Mouse (Mus musculus): ENCODE data around the gene Olfr1367. TPM values are rescaled to one million over a fixed set of nuclear protein-coding genes. Genes with fewer than 3 reads are reported as not detected.
"Not testable (repeated sequence)": the region's sequence is repeated elsewhere in the genome, so short reads cannot be mapped to it uniquely, and the experiment has no call there.

Olfr1367 gene
- polyA plus RNA-seq, 2 experiments: not detected

- H3K27me3 ChIP-seq (ENCODE audit: control insufficient read depth, insufficient read depth, low read length): no peaks in the 10 kb centered on the region
- 93% methylated on average over 1 of the region's 1 CpGs for WGBS
- H3K4me3 ChIP-seq (replicated peaks; ENCODE audit: low read length): no peak overlapping the region
- no peak overlapping the region for H3K9ac ChIP-seq (ENCODE audit: low read depth, low read length, severe bottlenecking)
- peaks cover 72% of the 10 kb centered on the region for H3K36me3 ChIP-seq (ENCODE audit: control insufficient read depth, insufficient read depth, low read length)
- H3K4me1 ChIP-seq (ENCODE audit: control insufficient read depth, insufficient read depth, low read length): no peaks in the 10 kb centered on the region
- TF ChIP-seq POLR2A (IDR thresholded peaks at IDR 0.05; ENCODE audit: borderline replicate concordance, extremely low read depth, insufficient read depth, insufficient read length): no peak
- no peak overlapping the region for H3K4me2 ChIP-seq (replicated peaks; ENCODE audit: low read depth, low read length, severe bottlenecking)
- ATAC-seq (ENCODE audit: low FRiP score, low read depth) (no peak), DNase-seq (ENCODE audit: low spot score) (no peak)
- H3K27ac ChIP-seq (replicated peaks; ENCODE audit: low read depth, low read length): no peak overlapping the region
- H3K9me3 ChIP-seq (ENCODE audit: control insufficient read depth, low read length): no peaks in the 10 kb centered on the region
Observed at GRCm38 (mm10) chr13:21395211-21395610, 48.5 kb downstream of the Olfr1367 start.

GRCm38 (mm10) chr13:21395623-21396022 is 48.9 kb downstream of the Olfr1367 start:
- ATAC-seq (ENCODE audit: low FRiP score, low read depth): no peak
- H3K27me3 ChIP-seq (ENCODE audit: control insufficient read depth, insufficient read depth, low read length): no peaks in the 10 kb centered on the region
- no peak overlapping the region for H3K4me3 ChIP-seq (replicated peaks; ENCODE audit: low read length)
- 0 out of 2 replicates have a peak, but pooled peaks cover 2% of the 10 kb centered on the region for H3K4me1 ChIP-seq (ENCODE audit: control insufficient read depth, insufficient read depth, low read length)
- no peak overlapping the region for H3K27ac ChIP-seq (replicated peaks; ENCODE audit: low read depth, low read length)
- no peak for TF ChIP-seq POLR2A (IDR thresholded peaks at IDR 0.05; ENCODE audit: borderline replicate concordance, extremely low read depth, insufficient read depth, insufficient read length)
- H3K9me3 ChIP-seq (ENCODE audit: control insufficient read depth, low read length): no peaks in the 10 kb centered on the region
- no peak for DNase-seq (ENCODE audit: low spot score)
- no peak overlapping the region for H3K9ac ChIP-seq (ENCODE audit: low read depth, low read length, severe bottlenecking)
- H3K36me3 ChIP-seq (ENCODE audit: control insufficient read depth, insufficient read depth, low read length): peaks cover 68% of the 10 kb centered on the region
- H3K4me2 ChIP-seq (replicated peaks; ENCODE audit: low read depth, low read length, severe bottlenecking): no peak overlapping the region
- 91% methylated on average over 6 of the region's 6 CpGs for WGBS

DNA sequence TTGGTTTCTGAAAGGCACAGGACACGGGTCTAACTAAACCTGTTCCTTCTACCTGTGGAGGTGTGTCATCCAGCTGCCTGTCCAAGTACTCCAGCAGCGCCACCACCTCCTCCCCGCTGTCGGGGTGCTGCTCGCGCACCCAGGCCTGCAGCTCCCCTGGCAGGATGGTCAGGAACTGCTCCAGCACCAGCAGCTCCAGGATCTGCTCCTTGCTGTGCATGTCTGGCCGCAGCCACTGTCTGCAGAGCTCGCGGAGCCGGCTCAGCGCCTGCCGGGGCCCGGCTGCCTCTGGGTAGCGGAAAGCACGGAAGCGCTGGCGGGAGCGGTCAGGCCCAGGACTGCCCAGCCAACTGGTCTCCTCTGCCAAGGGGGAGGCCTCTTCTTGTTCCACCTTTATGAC is 49.3 kb downstream of the Olfr1367 start:
- ATAC-seq (ENCODE audit: low FRiP score, low read depth); H3K9ac ChIP-seq (ENCODE audit: low read depth, low read length, severe bottlenecking); H3K27me3 ChIP-seq (ENCODE audit: control insufficient read depth, insufficient read depth, low read length); DNase-seq (ENCODE audit: low spot score); H3K4me1 ChIP-seq (ENCODE audit: control insufficient read depth, insufficient read depth, low read length); H3K4me3 ChIP-seq (replicated peaks; ENCODE audit: low read length); H3K9me3 ChIP-seq (ENCODE audit: control insufficient read depth, low read length); H3K27ac ChIP-seq (replicated peaks; ENCODE audit: low read depth, low read length); H3K4me2 ChIP-seq (replicated peaks; ENCODE audit: low read depth, low read length, severe bottlenecking): not testable (repeated sequence)
- H3K36me3 ChIP-seq (ENCODE audit: control insufficient read depth, insufficient read depth, low read length): peaks cover 67% of the 10 kb centered on the region
- WGBS: 93% methylated on average over 14 of the region's 18 CpGs

GRCm38 (mm10) chr13:21397486-21397885 is 50.8 kb downstream of the Olfr1367 start:
- no peaks in the 10 kb centered on the region for H3K27me3 ChIP-seq (ENCODE audit: control insufficient read depth, insufficient read depth, low read length)
- H3K4me1 ChIP-seq (ENCODE audit: control insufficient read depth, insufficient read depth, low read length): peaks cover 10% of the 10 kb centered on the region; the same call in 1 of the 2 replicates
- DNase-seq (ENCODE audit: low spot score) (no peak), ATAC-seq (ENCODE audit: low FRiP score, low read depth) (no peak)
- H3K27ac ChIP-seq (replicated peaks; ENCODE audit: low read depth, low read length): no peak overlapping the region
- peaks cover 54% of the 10 kb centered on the region for H3K36me3 ChIP-seq (ENCODE audit: control insufficient read depth, insufficient read depth, low read length)
- TF ChIP-seq POLR2A (IDR thresholded peaks at IDR 0.05; ENCODE audit: borderline replicate concordance, extremely low read depth, insufficient read depth, insufficient read length): no peak
- WGBS: 89% methylated on average over 2 of the region's 2 CpGs
- no peaks in the 10 kb centered on the region for H3K9me3 ChIP-seq (ENCODE audit: control insufficient read depth, low read length)
- H3K9ac ChIP-seq (ENCODE audit: low read depth, low read length, severe bottlenecking): no peak overlapping the region
- no peak overlapping the region for H3K4me3 ChIP-seq (replicated peaks; ENCODE audit: low read length)
- no peak overlapping the region for H3K4me2 ChIP-seq (replicated peaks; ENCODE audit: low read depth, low read length, severe bottlenecking)

Small RNAs within 50 kb of the gene (microRNA-seq; reads per million reads assigned to microRNA genes)
- gene Mir6942: not detected

Other genes with a start within 250 kb of the Olfr1367 start
- gene Olfr1369-ps1, start 235.4 kb upstream of the Olfr1367 start, polyA plus RNA-seq (2012; rRNA removed): not detected in 2 replicates
- gene Olfr1369-ps1, start 235.4 kb upstream of the Olfr1367 start, polyA plus RNA-seq (2014; fragmentation: Nextera tagmentation; extraction: Ambion mirVana): not detected in 2 replicates
- not detected in 2 replicates for gene Olfr263, start 217.3 kb upstream of the Olfr1367 start, polyA plus RNA-seq (2012; rRNA removed)
- gene Olfr263, start 217.3 kb upstream of the Olfr1367 start, polyA plus RNA-seq (2014; fragmentation: Nextera tagmentation; extraction: Ambion mirVana): not detected in 2 replicates
- gene Olfr1368, start 201.0 kb upstream of the Olfr1367 start, polyA plus RNA-seq (2012; rRNA removed): not detected in 2 replicates
- not detected in 2 replicates for gene Olfr1368, start 201.0 kb upstream of the Olfr1367 start, polyA plus RNA-seq (2014; fragmentation: Nextera tagmentation; extraction: Ambion mirVana)
- gene Trim27, start 167.5 kb upstream of the Olfr1367 start, polyA plus RNA-seq (2012; rRNA removed): 101 and 110 TPM in 2 replicates
- gene Trim27, start 167.5 kb upstream of the Olfr1367 start, polyA plus RNA-seq (2014; fragmentation: Nextera tagmentation; extraction: Ambion mirVana): 123 and 137 TPM in 2 replicates
- 0.05 and 0.29 TPM in 2 replicates for gene Gpx5, start 54.2 kb upstream of the Olfr1367 start, polyA plus RNA-seq (2012; rRNA removed)
- gene Gpx5, start 54.2 kb upstream of the Olfr1367 start, polyA plus RNA-seq (2014; fragmentation: Nextera tagmentation; extraction: Ambion mirVana): not detected in 2 replicates
- 0.19 and 0.27 TPM in 2 replicates for gene Gpx6, start 34.8 kb upstream of the Olfr1367 start, polyA plus RNA-seq (2012; rRNA removed)
- gene Gpx6, start 34.8 kb upstream of the Olfr1367 start, polyA plus RNA-seq (2014; fragmentation: Nextera tagmentation; extraction: Ambion mirVana): 0.35 and 0.63 TPM in 2 replicates
- gene Zscan12, start 15.9 kb downstream of the Olfr1367 start, polyA plus RNA-seq (2012; rRNA removed): 7.0 and 9.7 TPM in 2 replicates
- gene Zscan12, start 15.9 kb downstream of the Olfr1367 start, polyA plus RNA-seq (2014; fragmentation: Nextera tagmentation; extraction: Ambion mirVana): 11.2 and 11.4 TPM in 2 replicates
- gene Zkscan3, start 55.8 kb downstream of the Olfr1367 start, polyA plus RNA-seq (2012; rRNA removed): 71.0 and 81.2 TPM in 2 replicates
- gene Zkscan3, start 55.8 kb downstream of the Olfr1367 start, polyA plus RNA-seq (2014; fragmentation: Nextera tagmentation; extraction: Ambion mirVana): 74.6 and 82.0 TPM in 2 replicates
- 2.1 and 3.1 TPM in 2 replicates for gene Pgbd1, start 94.1 kb downstream of the Olfr1367 start, polyA plus RNA-seq (2012; rRNA removed)
- gene Pgbd1, start 94.1 kb downstream of the Olfr1367 start, polyA plus RNA-seq (2014; fragmentation: Nextera tagmentation; extraction: Ambion mirVana): 2.4 and 3.1 TPM in 2 replicates
- gene Zscan26, start 106.8 kb downstream of the Olfr1367 start, polyA plus RNA-seq (2012; rRNA removed): 44.6 and 52.4 TPM in 2 replicates
- 17.7 and 20.5 TPM in 2 replicates for gene Zscan26, start 106.8 kb downstream of the Olfr1367 start, polyA plus RNA-seq (2014; fragmentation: Nextera tagmentation; extraction: Ambion mirVana)
- 0.55 and 0.69 TPM in 2 replicates for gene Nkapl, start 121.6 kb downstream of the Olfr1367 start, polyA plus RNA-seq (2012; rRNA removed)
- gene Nkapl, start 121.6 kb downstream of the Olfr1367 start, polyA plus RNA-seq (2014; fragmentation: Nextera tagmentation; extraction: Ambion mirVana): 2.4 and 2.6 TPM in 2 replicates
- gene Zkscan4, start 132.0 kb downstream of the Olfr1367 start, polyA plus RNA-seq (2012; rRNA removed): 1.8 and 2.2 TPM in 2 replicates
- gene Zkscan4, start 132.0 kb downstream of the Olfr1367 start, polyA plus RNA-seq (2014; fragmentation: Nextera tagmentation; extraction: Ambion mirVana): 2.9 and 3.8 TPM in 2 replicates
- gene Gm10065, start 132.5 kb downstream of the Olfr1367 start, polyA plus RNA-seq (2012; rRNA removed): not detected in 2 replicates
- gene Gm10065, start 132.5 kb downstream of the Olfr1367 start, polyA plus RNA-seq (2014; fragmentation: Nextera tagmentation; extraction: Ambion mirVana): not detected in 2 replicates
- gene AK157302, start 148.3 kb downstream of the Olfr1367 start, polyA plus RNA-seq (2012; rRNA removed): 0.17 and 0.30 TPM in 2 replicates
- 0.28 and 0.29 TPM in 2 replicates for gene AK157302, start 148.3 kb downstream of the Olfr1367 start, polyA plus RNA-seq (2014; fragmentation: Nextera tagmentation; extraction: Ambion mirVana)
- gene Gm11273, start 154.5 kb downstream of the Olfr1367 start, polyA plus RNA-seq (2012; rRNA removed): 5.1 and 5.9 TPM in 2 replicates
- 6.1 and 6.8 TPM in 2 replicates for gene Gm11273, start 154.5 kb downstream of the Olfr1367 start, polyA plus RNA-seq (2014; fragmentation: Nextera tagmentation; extraction: Ambion mirVana)
- gene Zkscan8, start 184.2 kb downstream of the Olfr1367 start, polyA plus RNA-seq (2012; rRNA removed): 12.9 and 16.2 TPM in 2 replicates
- gene Zkscan8, start 184.2 kb downstream of the Olfr1367 start, polyA plus RNA-seq (2014; fragmentation: Nextera tagmentation; extraction: Ambion mirVana): 8.8 and 10.0 TPM in 2 replicates
- not detected in 2 replicates for gene Olfr1366, start 195.9 kb downstream of the Olfr1367 start, polyA plus RNA-seq (2012; rRNA removed)
- gene Olfr1366, start 195.9 kb downstream of the Olfr1367 start, polyA plus RNA-seq (2014; fragmentation: Nextera tagmentation; extraction: Ambion mirVana): 0.15 and 0.30 TPM in 2 replicates
- gene Olfr1535, start 213.0 kb downstream of the Olfr1367 start, polyA plus RNA-seq (2012; rRNA removed): not detected in 2 replicates
- not detected in 2 replicates for gene Olfr1535, start 213.0 kb downstream of the Olfr1367 start, polyA plus RNA-seq (2014; fragmentation: Nextera tagmentation; extraction: Ambion mirVana)
- not detected in 2 replicates for gene Olfr1364, start 234.8 kb downstream of the Olfr1367 start, polyA plus RNA-seq (2012; rRNA removed)
- gene Olfr1364, start 234.8 kb downstream of the Olfr1367 start, polyA plus RNA-seq (2014; fragmentation: Nextera tagmentation; extraction: Ambion mirVana): not detected in 2 replicates

All from limb, embryonic 14.5 days (tissue).